Mouse (Mus musculus): ENCODE data around the gene Ssna1. TPM values are rescaled to one million over a fixed set of nuclear protein-coding genes. Genes with fewer than 3 reads are reported as not detected.

The Ssna1 gene
- 10 to 100 TPM; 49.1 TPM for total RNA-seq (2023)

GRCm38 (mm10) chr2:25271827-25272511 lies at the start of gene Ssna1, which contains the start of gene Anapc2:
Ssna1 (minus strand) TSS chr2:25272438.
Anapc2 (plus strand) TSS chr2:25272478.

GRCm38 (mm10) chr2:25318971-25319773 lies 46.9 kb upstream of the Ssna1 start, which contains the start of gene Grin1:
Grin1 (minus strand) TSS chr2:25319187.

GRCm38 (mm10) chr2:25289651-25290050 lies 17.4 kb upstream of the Ssna1 start, which contains the start of gene Lrrc26:
Lrrc26 (plus strand) TSS chr2:25289915.

GRCm38 (mm10) chr2:25287927-25288649 lies 15.8 kb upstream of the Ssna1 start, which contains the start of gene Tmem210:
Tmem210 (plus strand) TSS chr2:25288145.

GRCm38 (mm10) chr2:25262291-25262767 lies 9.9 kb downstream of the Ssna1 start, which contains the start of gene Tprn:
Tprn (plus strand) TSS chr2:25262618.

GRCm38 (mm10) chr2:25255284-25255779 lies 16.9 kb downstream of the Ssna1 start, which contains the start of gene Tmem203:
Tmem203 (plus strand) TSS chr2:25255439.

GRCm38 (mm10) chr2:25246183-25247072 lies 25.8 kb downstream of the Ssna1 start, which contains the start of gene AL732309.1:
AL732309.1 (minus strand) TSS chr2:25246863.

GRCm38 (mm10) chr2:25242101-25242506 lies 30.1 kb downstream of the Ssna1 start, which contains the start of the genes Rnf208 and Cysrt1:
Rnf208 (plus strand) TSS chr2:25242255.
Cysrt1 (minus strand) TSS chr2:25242452.

GRCm38 (mm10) chr2:25236614-25237013 lies 35.6 kb downstream of the Ssna1 start, which contains the start of gene Rnf224:
Rnf224 (minus strand) TSS chr2:25236787.

GRCm38 (mm10) chr2:25234050-25234449 lies 38.2 kb downstream of the Ssna1 start, which contains the start of gene Slc34a3:
Slc34a3 (minus strand) TSS chr2:25234364.

GRCm38 (mm10) chr2:25224492-25224765 lies 47.8 kb downstream of the Ssna1 start, which contains the start of gene Tubb4b:
Tubb4b (minus strand) TSS chr2:25224702.

Other genes with a start within 250 kb of the Ssna1 start
- 10 to 100 TPM; 23.6 to 33.9 TPM for gene Nsmf, start 218.1 kb downstream of the Ssna1 start, total RNA-seq (2023)
- not detected for gene Entpd8, start 192.1 kb downstream of the Ssna1 start, total RNA-seq (2023)
- not detected for gene Noxa1, start 177.3 kb downstream of the Ssna1 start, total RNA-seq (2023)
- 1 to 10 TPM; 5.6 to 5.8 TPM for gene Nrarp, start 91.7 kb downstream of the Ssna1 start, total RNA-seq (2023)
- 10 to 100 TPM; 34.6 to 36.4 TPM for gene Tor4a, start 75.6 kb downstream of the Ssna1 start, total RNA-seq (2023)
- gene Nelfb, start 60.9 kb downstream of the Ssna1 start, total RNA-seq (2023) = 10 to 100 TPM; 48.9 to 59.0 TPM
- not detected for gene Stpg3, start 57.8 kb downstream of the Ssna1 start, total RNA-seq (2023)
- gene Fam166a, start 53.7 kb downstream of the Ssna1 start, total RNA-seq (2023) = not detected
- gene Tubb4b, start 47.7 kb downstream of the Ssna1 start, total RNA-seq (2023) = 10 to 100 TPM; 47.5 to 50.6 TPM
- gene Slc34a3, start 38.1 kb downstream of the Ssna1 start, total RNA-seq (2023) = not detected
- not detected for gene Rnf224, start 35.7 kb downstream of the Ssna1 start, total RNA-seq (2023)
- under 1 TPM in 1 of 2 experiments, not detected in 1; 0.88 TPM for gene Rnf208, start 30.2 kb downstream of the Ssna1 start, total RNA-seq (2023)
- not detected for gene Cysrt1, start 30.0 kb downstream of the Ssna1 start, total RNA-seq (2023)
- gene AL732309.1, start 25.6 kb downstream of the Ssna1 start, total RNA-seq (2023) = 1 to 10 TPM; 2.3 to 2.6 TPM
- 10 to 100 TPM; 14.0 to 21.2 TPM for gene Tmem203, start 17.0 kb downstream of the Ssna1 start, total RNA-seq (2023)
- gene Tprn, start 9.8 kb downstream of the Ssna1 start, total RNA-seq (2023) = 10 to 100 TPM; 21.1 to 24.9 TPM
- gene Anapc2, start within 50 bp of the Ssna1 start, total RNA-seq (2023) = 10 to 100 TPM; 83.4 to 88.1 TPM
- not detected for gene Tmem210, start 15.7 kb upstream of the Ssna1 start, total RNA-seq (2023)
- gene Lrrc26, start 17.5 kb upstream of the Ssna1 start, total RNA-seq (2023) = not detected
- not detected for gene Grin1, start 46.7 kb upstream of the Ssna1 start, total RNA-seq (2023)
- gene Man1b1, start 59.9 kb upstream of the Ssna1 start, total RNA-seq (2023) = 10 to 100 TPM; 33.9 to 41.6 TPM
- 10 to 100 TPM; 25.9 to 31.9 TPM for gene Dpp7, start 83.9 kb upstream of the Ssna1 start, total RNA-seq (2023)
- gene Uap1l1, start 93.2 kb upstream of the Ssna1 start, total RNA-seq (2023) = 10 to 100 TPM; 24.7 to 30.9 TPM
- not detected for gene Sapcd2, start 99.9 kb upstream of the Ssna1 start, total RNA-seq (2023)
- not detected for gene Entpd2, start 123.4 kb upstream of the Ssna1 start, total RNA-seq (2023)
- not detected for gene Npdc1, start 126.9 kb upstream of the Ssna1 start, total RNA-seq (2023)
- 10 to 100 TPM; 15.6 to 17.3 TPM for gene Fut7, start 150.8 kb upstream of the Ssna1 start, total RNA-seq (2023)
- 10 to 100 TPM; 35.3 to 36.1 TPM for gene Abca2, start 156.3 kb upstream of the Ssna1 start, total RNA-seq (2023)
- not detected for gene Clic3, start 184.4 kb upstream of the Ssna1 start, total RNA-seq (2023)
- 10 to 100 TPM; 24.0 to 34.2 TPM for gene Paxx, start 188.7 kb upstream of the Ssna1 start, total RNA-seq (2023)
- not detected for gene Ptgds, start 197.6 kb upstream of the Ssna1 start, total RNA-seq (2023)
- not detected for gene Lcn12, start 221.5 kb upstream of the Ssna1 start, total RNA-seq (2023)
- 10 to 100 TPM; 53.7 to 55.4 TPM for gene Fbxw5, start 228.3 kb upstream of the Ssna1 start, total RNA-seq (2023)
- gene C8g, start 229.3 kb upstream of the Ssna1 start, total RNA-seq (2023) = 1 to 10 TPM in 1 of 2 experiments, not detected in 1; 1.0 TPM

Data from monocyte, adult 59 days (primary cell).